Mouse (Mus musculus) liver, adult 2 months (tissue): ENCODE results near the gene Trim16. TPM values are rescaled to one million over a fixed set of nuclear protein-coding genes. Genes with fewer than 3 reads are reported as not detected.
A peak's percentile ranks its signal among the peaks of the same experiment; 100 is the strongest.

Experiments
- DNase-seq: peaks from one replicate; pipeline ENCODE4 v3.0.0-alpha.2; 2011; ENCODE audit warnings: low read depth, low spot score; ENCODE audit errors: extremely low read depth
- H3K27ac ChIP-seq: fragments of 200-500 bp; replicated peaks from 2 replicates; pipeline ENCODE4 v1.5.1; 2012; ENCODE audit warnings: low read depth, mild to moderate bottlenecking, control low read depth, inconsistent platforms, low read length; ENCODE audit not compliant: insufficient read depth
- H3K27me3 ChIP-seq: fragments of 200-500 bp; 2 replicates; pipeline ENCODE4 v1.6.1; 2012; ENCODE audit warnings: mild to moderate bottlenecking, moderate library complexity, low read length, inconsistent platforms; ENCODE audit not compliant: control insufficient read depth, insufficient read depth
- H3K36me3 ChIP-seq: fragments of 200-500 bp; 2 replicates; pipeline ENCODE4 v1.6.1; 2012; ENCODE audit warnings: low read length, inconsistent platforms; ENCODE audit not compliant: control insufficient read depth, insufficient read depth
- H3K4me1 ChIP-seq: fragments of 200-500 bp; 2 replicates; pipeline ENCODE4 v1.6.1; 2011; ENCODE audit warnings: low read length; ENCODE audit not compliant: control insufficient read depth, insufficient read depth
- H3K4me3 ChIP-seq: fragments of 200-500 bp; 2 replicates; pipeline ENCODE4 v1.5.1; 2011; ENCODE audit warnings: low read depth, mild to moderate bottlenecking, control low read depth, low read length, moderate library complexity; ENCODE audit not compliant: insufficient read depth
- H3K79me2 ChIP-seq: fragments of 200-500 bp; 2 replicates; pipeline ENCODE4 v1.6.1; 2012; ENCODE audit warnings: inconsistent platforms, mild to moderate bottlenecking, low read length, moderate library complexity; ENCODE audit not compliant: control insufficient read depth, insufficient read depth
- H3K9ac ChIP-seq: fragments of 200-500 bp; 2 replicates; pipeline ENCODE4 v1.6.1; 2012; ENCODE audit warnings: low read depth, mild to moderate bottlenecking, control low read depth, inconsistent platforms, low read length
- CTCF ChIP-seq: fragments of 200-500 bp; IDR thresholded peaks from 2 replicates; pipeline ENCODE4 v1.5.1; 2011; ENCODE audit warnings: low read depth, low read length, control low read depth
- POLR2A ChIP-seq: fragments of 200-500 bp; IDR thresholded peaks from 2 replicates; pipeline ENCODE4 v1.6.1; 2011; ENCODE audit warnings: low read length, control low read depth; ENCODE audit not compliant: insufficient read depth; ENCODE audit errors: extremely low read depth
- WGBS: fragments of 180-500 bp; shearing (Covaris S2); methylation state at CpG from one replicate; pipeline ENCODE4 v1.1.7; 2018; 5-methylcytosine and 5-hydroxymethylcytosine counted together
- polyA plus RNA-seq: library from polyadenylated mRNA; depleted of rRNA; stranded (reverse); fragments of >200 nt; gene quantifications from 2 replicates; pipeline ENCODE4 v1.2.3, GENCODE M21; 2012
- total RNA-seq: library from RNA; depleted of rRNA; stranded (reverse); fragments of >200 nt; gene quantifications from 2 replicates; pipeline ENCODE4 v1.2.3, GENCODE M21; 2014

Trim16 gene
- total and polyA plus RNA-seq, 2 experiments: 0.18 TPM

DNA sequence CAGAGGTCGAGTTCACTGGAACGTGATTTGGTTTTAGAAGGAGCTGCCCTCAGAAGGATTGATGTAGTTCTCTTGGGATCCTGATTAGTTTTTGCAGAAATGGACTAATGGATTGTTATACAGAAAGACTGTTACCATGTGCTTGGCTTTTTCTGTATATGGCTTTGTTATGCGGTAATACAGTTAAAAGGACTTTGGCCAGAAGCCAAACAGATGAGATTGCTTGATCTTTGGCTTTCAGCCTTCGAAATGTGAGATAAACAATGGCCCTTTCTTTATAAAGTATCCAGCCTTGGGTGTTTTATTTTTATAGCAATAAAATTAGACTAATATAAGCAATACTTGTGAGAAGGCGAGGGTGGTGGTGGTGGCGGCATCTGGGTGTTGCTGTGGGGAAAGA lies 3.4 kb upstream of the Trim16 start:
- no peak for DNase-seq
- 0 out of 2 replicates have a peak, but pooled peaks cover 2% of the 10 kb centered on the region for H3K4me1 ChIP-seq
- no peak overlapping the region for H3K27ac ChIP-seq
- H3K36me3 ChIP-seq: no peaks in the 10 kb centered on the region
- TF ChIP-seq POLR2A (no peak), CTCF (no peak)
- H3K4me3 ChIP-seq: no peak overlapping the region
- WGBS: 73% methylated on average over 6 of the region's 6 CpGs
- H3K79me2 ChIP-seq: no peaks in the 10 kb centered on the region
- no peak overlapping the region for H3K9ac ChIP-seq
- H3K27me3 ChIP-seq: no peaks in the 10 kb centered on the region

- Histone ChIP-seq H3K9ac (no peak overlapping the region), H3K36me3 (no peaks in the 10 kb centered on the region), H3K79me2 (no peaks in the 10 kb centered on the region), H3K4me1 (0 out of 2 replicates have a peak, but pooled peaks cover 2% of the 10 kb centered on the region), H3K27me3 (no peaks in the 10 kb centered on the region), H3K4me3 (no peak overlapping the region), H3K27ac (no peak overlapping the region)
- TF ChIP-seq POLR2A: no peak
- no peak for TF ChIP-seq CTCF
- WGBS: 92% methylated on average over 8 of the region's 8 CpGs
- no peak for DNase-seq
These were observed 858 bp upstream of the Trim16 start for GRCm38 (mm10) chr11:62819059-62819686.

- Histone ChIP-seq H3K36me3 (no peaks in the 10 kb centered on the region), H3K9ac (peak overlapping the region; percentile 48), H3K4me3 (peak overlapping the region; percentile 60), H3K27ac (no peak overlapping the region), H3K79me2 (no peaks in the 10 kb centered on the region), H3K4me1 (0 out of 2 replicates have a peak, but pooled peaks cover 2% of the 10 kb centered on the region), H3K27me3 (no peaks in the 10 kb centered on the region)
- no peak for TF ChIP-seq CTCF
- TF ChIP-seq POLR2A: no peak
- no peak for DNase-seq
- 18% methylated on average over 16 of the region's 16 CpGs for WGBS
These were observed 818 bp downstream of the Trim16 start for GRCm38 (mm10) chr11:62820661-62821437.

DNA sequence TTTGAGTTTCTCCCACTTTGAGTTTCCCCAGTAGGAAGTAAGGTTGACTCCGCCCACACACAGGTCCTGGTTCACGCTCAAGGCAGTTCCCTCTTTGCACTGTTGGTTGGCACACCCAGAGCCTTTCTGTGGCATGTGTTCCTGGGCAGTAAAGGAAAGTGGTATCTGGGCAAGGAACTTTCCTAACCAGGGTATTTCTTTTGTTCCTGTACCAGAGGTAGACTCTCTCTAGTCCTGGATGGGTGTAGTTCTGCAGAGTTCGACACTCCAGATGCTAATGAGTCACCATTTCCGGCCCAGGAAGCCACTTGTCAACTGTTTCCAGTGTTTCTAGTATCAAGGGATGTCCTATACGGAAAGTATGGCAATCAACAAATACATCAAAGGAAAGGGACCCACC lies 1.9 kb downstream of the Trim16 start:
- no peak for DNase-seq
- H3K27me3 ChIP-seq: no peaks in the 10 kb centered on the region
- H3K79me2 ChIP-seq: no peaks in the 10 kb centered on the region
- TF ChIP-seq CTCF: no peak
- no peak overlapping the region for H3K4me3 ChIP-seq
- no peak overlapping the region for H3K9ac ChIP-seq
- H3K27ac ChIP-seq: no peak overlapping the region
- H3K36me3 ChIP-seq: no peaks in the 10 kb centered on the region
- 0 out of 2 replicates have a peak, but pooled peaks cover 4% of the 10 kb centered on the region for H3K4me1 ChIP-seq
- 70% methylated on average over 5 of the region's 5 CpGs for WGBS

DNA sequence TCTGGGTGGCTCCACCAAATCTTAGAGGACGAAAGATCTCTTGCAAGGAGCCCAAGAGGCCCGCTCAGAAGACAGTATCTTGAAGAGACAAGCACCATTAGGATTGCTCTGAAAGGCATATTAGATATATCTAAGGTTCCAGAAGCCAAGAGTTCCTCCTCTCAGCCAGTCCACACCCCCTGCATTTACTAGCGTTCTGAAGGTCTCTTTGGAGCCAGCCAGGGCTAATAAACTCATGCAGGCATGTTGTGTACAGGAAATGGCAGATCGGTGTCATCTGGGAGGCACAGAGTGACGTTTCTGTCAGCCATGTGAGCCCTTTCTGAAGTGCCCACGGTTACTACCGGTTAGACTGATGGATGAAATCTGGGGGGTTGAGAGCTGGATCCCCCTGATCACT lies 4.2 kb downstream of the Trim16 start:
- Histone ChIP-seq H3K4me1 (0 out of 2 replicates have a peak, but pooled peaks cover 4% of the 10 kb centered on the region), H3K27me3 (no peaks in the 10 kb centered on the region), H3K79me2 (no peaks in the 10 kb centered on the region), H3K36me3 (no peaks in the 10 kb centered on the region), H3K9ac (no peak overlapping the region), H3K27ac (no peak overlapping the region), H3K4me3 (no peak overlapping the region)
- DNase-seq: no peak
- no peak for TF ChIP-seq POLR2A
- no peak for TF ChIP-seq CTCF
- 77% methylated on average over 7 of the region's 7 CpGs for WGBS
